Mouse (Mus musculus) intestine, postnatal 0 days (tissue): ENCODE measurements around the gene Lrrc37a. TPM values are rescaled to one million over a fixed set of nuclear protein-coding genes. Genes with fewer than 3 reads are reported as not detected.
"Not testable (repeated sequence)": the region's sequence is repeated elsewhere in the genome, so short reads cannot be mapped to it uniquely, and the experiment has no call there.

ENCODE experiments used
- ATAC-seq: fragments of 200-750 bp; cut with Nextera tagmentation; 2 replicates; pipeline ENCODE4 v1.8.0; 2017; ENCODE audit warnings: mild to moderate bottlenecking, moderate TSS enrichment, moderate library complexity
- H3K27ac ChIP-seq: fragments of 300-500 bp; sonication (generic); 2 replicates; pipeline ENCODE4 v1.5.1; 2014; ENCODE audit warnings: mild to moderate bottlenecking, low read depth, low read length, moderate library complexity
- H3K27me3 ChIP-seq: fragments of 300-500 bp; sonication (generic); replicated peaks from 2 replicates; pipeline ENCODE4 v1.6.1; 2014; ENCODE audit warnings: low read length, mixed read lengths; ENCODE audit not compliant: control insufficient read depth, insufficient read depth
- H3K36me3 ChIP-seq: fragments of 300-500 bp; sonication (generic); 2 replicates; pipeline ENCODE4 v1.6.1; 2014; ENCODE audit warnings: mild to moderate bottlenecking, moderate library complexity; ENCODE audit not compliant: control insufficient read depth, insufficient read depth
- H3K4me1 ChIP-seq: fragments of 300-500 bp; sonication (generic); replicated peaks from 2 replicates; pipeline ENCODE4 v1.6.1; 2014; ENCODE audit warnings: antibody characterized with exemption, low read length, mixed read lengths; ENCODE audit not compliant: control insufficient read depth, insufficient read depth
- H3K4me2 ChIP-seq: fragments of 300-500 bp; sonication (generic); replicated peaks from 2 replicates; pipeline ENCODE4 v1.6.1; 2014; ENCODE audit warnings: low read depth, mild to moderate bottlenecking, moderate library complexity
- H3K4me3 ChIP-seq: fragments of 300-500 bp; sonication (generic); 2 replicates; pipeline ENCODE4 v1.5.1; 2014; ENCODE audit warnings: low read depth, low read length
- H3K9ac ChIP-seq: fragments of 300-500 bp; sonication (generic); 2 replicates; pipeline ENCODE4 v1.6.1; 2014; ENCODE audit warnings: mild to moderate bottlenecking, low read depth, low read length
- H3K9me3 ChIP-seq: fragments of 300-500 bp; sonication (generic); 2 replicates; pipeline ENCODE4 v1.6.1; 2016; ENCODE audit warnings: mixed run types; ENCODE audit not compliant: control insufficient read depth
- CTCF ChIP-seq: sonication (generic); IDR thresholded peaks from 2 replicates; pipeline ENCODE4 v1.5.1; 2016; ENCODE audit warnings: low read depth, mild to moderate bottlenecking, control low read depth, antibody characterized with exemption, moderate library complexity
- WGBS: fragments of 180-500 bp; shearing (Covaris S2); extraction: QIAGEN DNeasy Blood & Tissue Kit; methylation state at CpG from one replicate; pipeline ENCODE4 v1.1.7; 2014; 5-methylcytosine and 5-hydroxymethylcytosine counted together
- polyA plus RNA-seq: library from polyadenylated mRNA; unstranded; fragments of >200 nt; fragmentation: Nextera tagmentation; extraction: Ambion mirVana; gene quantifications from 2 replicates; pipeline ENCODE4 v1.2.1, GENCODE M21; 2015

Lrrc37a gene
- polyA plus RNA-seq, 1 experiment from 2014 or later: not detected

DNA sequence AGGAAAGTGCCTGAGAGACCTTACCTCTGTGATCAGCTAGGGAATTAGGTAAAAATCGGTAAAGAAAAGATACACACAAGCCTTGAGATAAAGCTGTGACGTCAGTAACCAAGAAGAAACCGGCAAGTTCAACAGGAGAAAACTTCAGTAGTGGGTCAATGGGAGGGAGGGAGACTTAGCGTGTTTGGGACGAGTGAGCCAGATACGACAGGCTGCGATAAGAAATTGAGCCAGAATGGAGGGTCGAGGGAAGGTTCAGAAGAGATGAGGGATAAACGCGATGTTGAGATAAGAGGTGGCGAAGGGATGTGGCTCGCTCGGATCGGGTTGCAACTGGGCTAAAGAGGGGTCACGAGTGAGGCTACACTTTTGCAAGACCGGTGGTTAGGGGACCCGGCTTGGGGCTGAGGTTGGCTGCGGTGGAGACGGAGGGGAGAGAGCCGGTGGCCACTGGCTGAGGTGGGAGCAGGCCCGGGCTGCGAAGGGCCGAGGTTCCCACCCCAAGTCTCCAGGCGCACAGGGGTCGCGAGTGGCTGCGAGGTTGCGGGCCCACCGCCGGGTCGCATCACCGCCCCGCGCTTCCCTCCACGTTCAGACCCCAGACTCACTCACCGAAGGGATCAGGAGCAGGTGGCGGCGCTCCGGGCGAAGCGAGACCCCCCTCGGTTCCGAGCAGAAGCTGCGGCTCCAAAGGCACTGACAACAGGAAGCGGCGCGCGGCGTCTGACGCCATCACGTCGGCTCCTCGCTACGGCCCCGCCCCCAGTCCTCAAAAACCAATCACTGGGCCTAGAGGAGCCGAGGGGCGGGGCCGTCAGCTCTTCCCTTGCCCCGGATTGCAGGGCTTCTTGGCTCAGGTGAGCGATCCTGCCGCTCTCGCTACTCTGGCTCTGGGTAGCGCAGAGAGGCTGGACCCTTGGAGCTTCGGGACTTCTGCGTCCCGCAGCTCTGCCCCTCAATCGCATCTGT lies 92.1 kb downstream of the Lrrc37a start, which contains the start of gene Plekhm1:
TSS of gene Plekhm1 (minus strand) at position 707 of the 969 bp plus-strand sequence.
- no peaks in the 10 kb centered on the region for H3K4me1 ChIP-seq
- H3K27me3 ChIP-seq: no peaks in the 10 kb centered on the region
- WGBS: 0% methylated on average over 64 of the region's 67 CpGs
- peak within 1 kb of the TSS; percentile 86 for H3K27ac ChIP-seq
- no peaks in the 10 kb centered on the region for H3K9me3 ChIP-seq
- no peak for TF ChIP-seq CTCF
- H3K4me3 ChIP-seq: peak within 1 kb of the TSS; percentile 86
- peak; percentile 95 for ATAC-seq
- peak within 1 kb of the TSS; percentile 88 for H3K4me2 ChIP-seq
- H3K36me3 ChIP-seq: no peaks in the 10 kb centered on the region; the same call in 1 of the 2 replicates
- H3K9ac ChIP-seq: peak within 1 kb of the TSS; percentile 86

DNA sequence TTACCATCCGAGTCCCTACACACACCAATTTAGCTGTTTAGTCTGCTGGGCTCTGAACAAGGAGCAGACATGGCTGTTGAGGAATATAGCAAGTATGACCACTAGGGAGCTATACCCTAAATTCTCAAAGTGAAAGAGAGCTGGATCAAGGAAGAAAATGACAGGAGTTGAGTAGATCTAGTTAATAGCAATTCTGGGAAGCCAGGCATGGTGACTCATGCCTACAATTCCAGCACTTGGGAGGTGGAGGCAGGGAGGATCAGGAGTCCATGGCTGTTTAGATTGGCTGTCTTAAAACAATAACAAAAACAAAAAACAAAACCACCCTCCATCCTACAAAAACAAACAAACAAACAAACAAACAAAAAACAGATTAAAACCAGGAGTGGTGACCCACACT lies 93.1 kb downstream of the Lrrc37a start:
- no peaks in the 10 kb centered on the region for H3K9me3 ChIP-seq
- H3K36me3 ChIP-seq: no peaks in the 10 kb centered on the region; the same call in 1 of the 2 replicates
- 86% methylated on average over 1 of the region's 1 CpGs for WGBS
- peak overlapping the region; percentile 86; the same call in 1 of the 2 replicates for H3K4me3 ChIP-seq
- no peaks in the 10 kb centered on the region for H3K4me1 ChIP-seq
- ATAC-seq: no peak
- no peak overlapping the region for H3K9ac ChIP-seq
- no peak overlapping the region for H3K27ac ChIP-seq
- no peak for TF ChIP-seq CTCF
- peak overlapping the region; percentile 88 for H3K4me2 ChIP-seq
- no peaks in the 10 kb centered on the region for H3K27me3 ChIP-seq

DNA sequence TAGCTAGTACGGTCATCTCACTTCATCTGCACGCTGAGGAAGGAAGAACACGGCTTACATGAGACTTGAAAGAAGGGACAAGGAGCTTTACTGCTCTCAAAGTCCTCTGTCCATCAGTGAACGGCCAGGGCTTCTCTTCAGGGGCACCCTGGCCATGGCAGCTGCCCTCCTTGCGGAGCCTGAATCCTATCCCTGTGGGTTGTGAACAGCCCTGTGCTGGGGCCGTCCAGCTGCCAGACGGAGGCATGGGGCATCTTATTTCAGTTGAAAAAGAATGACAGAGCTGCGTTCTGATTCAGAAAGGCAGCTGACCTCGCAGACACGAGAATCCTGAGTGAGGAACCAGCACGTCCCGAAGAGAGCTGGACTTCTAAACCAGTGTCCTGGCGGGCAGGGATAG lies 95.5 kb downstream of the Lrrc37a start:
- Histone ChIP-seq H3K9ac (no peak overlapping the region), H3K4me1 (no peaks in the 10 kb centered on the region), H3K4me3 (no peak overlapping the region), H3K27me3 (no peaks in the 10 kb centered on the region), H3K27ac (no peak overlapping the region; the same call in 1 of the 2 replicates), H3K36me3 (peaks cover under 1% of the 10 kb centered on the region; the same call in 1 of the 2 replicates), H3K9me3 (no peaks in the 10 kb centered on the region), H3K4me2 (no peak overlapping the region)
- TF ChIP-seq CTCF: no peak
- WGBS: 87% methylated on average over 13 of the region's 13 CpGs
- no peak for ATAC-seq

DNA sequence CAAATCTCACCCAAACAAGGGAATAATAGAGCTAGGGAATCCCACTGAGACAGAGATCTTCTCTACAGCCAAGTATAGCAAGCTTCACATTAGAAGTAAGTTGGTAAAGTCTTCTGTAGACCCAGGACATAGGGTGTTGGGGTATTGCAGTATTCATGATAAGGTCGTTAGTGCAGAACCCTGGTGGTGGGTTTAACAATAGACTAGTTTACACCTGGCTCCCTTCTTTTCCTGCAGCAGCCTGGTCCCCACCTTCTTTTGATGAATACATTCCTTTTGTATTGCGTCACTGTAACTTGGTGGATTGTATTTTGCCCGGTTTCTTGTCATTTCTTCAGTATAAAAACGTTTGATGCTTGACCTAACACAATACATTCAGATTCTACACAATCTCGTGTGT lies 97.3 kb downstream of the Lrrc37a start:
- not testable (repeated sequence) for H3K9me3 ChIP-seq, H3K4me1 ChIP-seq, ATAC-seq, H3K36me3 ChIP-seq, H3K4me3 ChIP-seq, H3K4me2 ChIP-seq, H3K27ac ChIP-seq, H3K27me3 ChIP-seq, H3K9ac ChIP-seq
- WGBS: 53% methylated on average over 5 of the region's 5 CpGs

DNA sequence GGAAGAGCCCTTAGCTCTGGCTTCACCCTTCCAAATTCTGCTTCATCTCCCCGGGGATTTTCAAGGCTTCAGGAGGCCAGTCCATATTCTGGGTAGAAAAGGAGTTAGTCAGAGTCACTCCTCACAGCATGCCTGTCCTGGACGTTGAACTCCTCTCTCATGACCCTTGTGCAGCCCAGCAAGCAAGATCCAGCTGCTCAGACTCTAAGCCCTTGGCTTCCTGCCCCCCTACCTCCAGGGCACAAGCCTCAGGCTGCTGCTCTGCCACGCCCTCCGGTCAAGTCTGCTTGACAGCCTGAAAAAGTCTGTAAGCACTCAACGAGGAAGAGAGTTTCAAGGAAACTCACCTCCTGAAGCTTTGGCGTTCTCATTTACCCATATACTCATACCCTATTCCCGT lies 97.8 kb downstream of the Lrrc37a start:
- no peak overlapping the region for H3K4me3 ChIP-seq
- H3K36me3 ChIP-seq: peaks cover 4% of the 10 kb centered on the region; the same call in 1 of the 2 replicates
- no peak overlapping the region for H3K27ac ChIP-seq
- 41% methylated on average over 7 of the region's 7 CpGs for WGBS
- TF ChIP-seq CTCF: no peak
- ATAC-seq: peak; percentile 42; the same call in 1 of the 2 replicates
- no peaks in the 10 kb centered on the region for H3K4me1 ChIP-seq
- no peaks in the 10 kb centered on the region for H3K9me3 ChIP-seq
- H3K4me2 ChIP-seq: no peak overlapping the region
- no peak overlapping the region for H3K9ac ChIP-seq
- H3K27me3 ChIP-seq: no peaks in the 10 kb centered on the region

DNA sequence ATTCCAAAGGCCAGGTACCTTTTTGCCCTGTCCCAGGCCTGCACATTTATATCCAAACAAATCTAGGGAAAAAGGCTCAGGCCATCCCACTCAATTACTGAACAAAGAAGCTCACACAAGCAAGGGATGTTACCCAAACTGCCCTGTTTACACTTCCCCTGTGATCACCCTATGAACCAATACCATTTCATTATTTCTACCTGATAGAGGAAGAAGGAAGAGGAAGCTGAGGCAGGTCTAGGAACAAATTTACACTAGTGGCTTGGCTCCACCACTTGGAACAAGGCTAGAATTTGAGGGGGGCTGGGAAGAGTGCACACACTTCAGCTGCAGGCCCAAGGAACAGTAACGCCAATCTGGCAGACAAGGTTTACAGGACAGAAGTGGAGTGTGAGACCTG lies 98.6 kb downstream of the Lrrc37a start:
- no peak for TF ChIP-seq CTCF
- ATAC-seq: no peak

More for the DNA sequence above, 98.6 kb downstream of the Lrrc37a start:
- no peak overlapping the region for H3K4me2 ChIP-seq
- peaks cover 4% of the 10 kb centered on the region; the same call in 1 of the 2 replicates for H3K36me3 ChIP-seq
- H3K4me1 ChIP-seq: no peaks in the 10 kb centered on the region
- WGBS: 95% methylated on average over 1 of the region's 1 CpGs
- H3K9me3 ChIP-seq: no peaks in the 10 kb centered on the region
- no peak overlapping the region for H3K4me3 ChIP-seq
- no peak overlapping the region for H3K9ac ChIP-seq
- no peak overlapping the region for H3K27ac ChIP-seq
- no peaks in the 10 kb centered on the region for H3K27me3 ChIP-seq
